Mouse (Mus musculus): ENCODE measurements around the gene Ube2b.

Gene Ube2b

DNA sequence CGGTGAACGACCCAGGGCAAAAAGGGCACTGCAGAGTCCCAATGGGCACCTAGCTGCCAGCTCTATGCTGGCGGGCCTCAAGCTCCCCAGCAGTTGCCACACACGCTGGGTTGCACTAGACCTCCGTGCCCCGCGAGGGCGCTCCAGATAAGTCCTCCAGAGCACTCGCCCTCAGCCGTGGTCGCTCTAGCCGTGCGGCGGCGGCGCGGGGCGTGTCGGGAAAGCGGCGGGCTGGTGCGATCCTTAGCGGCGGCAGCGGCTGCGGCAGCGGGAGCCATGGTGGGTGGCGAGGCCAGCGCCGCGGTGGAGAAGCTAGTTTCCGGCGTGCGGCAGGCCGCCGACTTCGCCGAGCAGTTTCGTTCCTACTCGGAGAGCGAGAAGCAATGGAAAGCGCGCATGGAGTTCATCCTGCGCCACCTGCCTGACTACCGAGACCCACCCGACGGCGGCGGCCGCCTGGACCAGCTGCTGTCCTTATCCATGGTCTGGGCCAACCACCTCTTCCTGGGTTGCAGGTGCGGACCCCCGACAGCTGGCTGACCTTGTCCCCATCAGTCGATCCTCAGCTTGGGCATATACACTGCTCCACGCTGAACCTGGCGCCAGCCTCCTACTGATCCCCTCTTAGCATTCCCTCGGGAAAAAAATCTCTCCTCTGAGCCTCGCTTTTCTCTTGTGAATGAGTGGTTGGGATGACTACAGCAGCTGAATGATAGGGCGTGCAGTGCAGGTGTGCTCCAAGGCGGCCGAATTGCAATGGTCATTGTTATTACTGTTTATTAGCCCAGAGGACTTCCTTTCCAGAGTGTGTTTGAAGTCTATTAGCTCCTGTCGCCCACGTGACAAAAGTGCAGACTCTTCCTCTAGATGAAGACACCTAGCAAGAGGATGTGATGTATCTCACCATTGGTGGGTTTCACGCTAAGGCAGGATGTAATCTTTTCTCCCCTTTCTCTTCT, 32.8 kb downstream of the Ube2b start, which contains the start of gene Cdkn2aipnl:
Gene Cdkn2aipnl (plus strand): TSS at position 219 of the 959 bp plus-strand sequence.
- DNase-seq (ENCODE audit: low read depth, low spot score) = peak; percentile 95

GRCm38 (mm10) chr11:51966651-51967050, 33.9 kb downstream of the Ube2b start:
- no peak for DNase-seq (ENCODE audit: low read depth, low spot score)

DNA sequence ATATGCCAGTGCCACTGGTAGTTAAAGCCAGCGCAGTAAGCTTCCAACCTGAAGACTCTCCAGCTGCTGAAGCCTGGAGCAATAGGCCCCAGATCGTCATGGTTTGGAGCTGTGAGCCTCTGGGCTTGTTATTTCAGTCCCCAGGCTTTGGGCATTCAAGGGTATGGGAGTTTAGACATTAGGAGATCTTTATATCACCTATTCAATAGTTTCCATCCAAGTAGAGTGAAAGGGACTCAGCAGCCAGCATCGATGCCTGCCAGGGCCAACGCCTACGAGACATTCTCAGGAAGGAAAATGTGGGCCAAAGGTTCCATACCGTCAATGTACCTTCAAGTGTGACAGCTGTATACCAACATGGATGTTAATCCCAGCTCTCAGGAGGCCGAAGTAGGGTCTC, 38.3 kb downstream of the Ube2b start:
- DNase-seq (ENCODE audit: low read depth, low spot score) = no peak

DNA sequence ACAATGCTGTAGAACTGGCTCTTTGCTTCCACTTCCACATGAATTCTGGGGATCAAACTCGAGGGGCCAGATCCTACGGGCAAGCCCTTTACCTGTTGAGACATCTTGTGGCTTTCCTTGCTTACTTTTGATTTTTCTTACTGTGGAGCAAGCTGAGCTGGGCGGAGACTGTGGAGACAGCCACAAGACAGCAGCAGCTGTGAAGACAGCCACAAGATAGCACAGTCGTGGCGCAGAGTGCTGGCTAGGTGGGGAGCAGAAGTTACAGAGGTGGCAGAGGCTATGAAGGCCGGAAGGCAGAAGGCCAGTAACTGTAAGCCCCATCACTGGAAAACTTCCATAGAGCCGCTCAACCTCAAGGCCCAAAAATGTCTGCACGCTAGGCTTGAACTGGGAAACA, 38.8 kb downstream of the Ube2b start:
- no peak for DNase-seq (ENCODE audit: low read depth, low spot score)

DNA sequence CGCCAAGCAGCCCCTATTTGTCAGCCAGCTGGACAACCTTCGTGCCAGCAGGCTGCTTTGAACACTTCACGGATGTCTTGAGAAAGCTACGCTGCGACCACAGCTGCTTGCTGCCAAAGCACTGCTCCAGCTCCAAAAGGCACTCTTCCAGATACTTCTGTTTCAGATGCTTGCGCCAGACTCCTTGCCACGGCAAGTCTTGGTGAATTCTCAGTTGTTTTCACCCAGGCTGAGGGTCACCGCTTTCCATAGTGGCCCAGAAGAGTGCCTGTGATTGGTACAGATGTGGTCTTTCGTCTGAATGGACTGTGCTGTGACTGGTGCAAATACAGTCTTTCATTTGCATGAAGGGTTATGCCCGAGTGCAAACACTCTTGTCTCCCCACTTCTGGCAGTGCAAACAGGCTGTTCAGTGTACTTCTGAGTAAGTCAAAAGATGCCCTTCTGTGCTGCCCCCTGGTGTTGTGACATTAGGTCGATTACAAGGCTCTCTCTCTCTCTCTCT, 39.5 kb downstream of the Ube2b start:
- DNase-seq (ENCODE audit: low read depth, low spot score) = peak; percentile 62

DNA sequence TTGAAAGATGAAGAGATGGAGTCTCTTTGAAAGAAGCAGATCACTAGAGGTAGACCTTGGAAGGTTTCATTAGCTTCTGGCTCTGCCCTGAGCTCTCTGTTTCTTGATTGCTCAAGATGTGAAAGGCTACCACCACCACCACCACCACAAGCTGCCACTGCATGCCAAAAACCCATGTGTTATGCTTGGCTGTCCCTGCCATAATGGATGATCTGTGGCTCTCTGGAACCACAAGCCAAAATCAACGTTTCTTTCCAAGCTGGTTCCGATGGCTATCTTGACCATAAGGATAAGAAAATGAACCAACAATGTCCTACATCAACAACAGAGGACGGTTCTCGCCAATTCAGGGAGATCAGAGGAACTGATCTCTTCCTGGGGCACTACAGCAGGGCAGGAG, 40.5 kb downstream of the Ube2b start:
- no peak for DNase-seq (ENCODE audit: low read depth, low spot score)

GRCm38 (mm10) chr11:51959511-51959910, 41.1 kb downstream of the Ube2b start:
- no peak for DNase-seq (ENCODE audit: low read depth, low spot score)

DNA sequence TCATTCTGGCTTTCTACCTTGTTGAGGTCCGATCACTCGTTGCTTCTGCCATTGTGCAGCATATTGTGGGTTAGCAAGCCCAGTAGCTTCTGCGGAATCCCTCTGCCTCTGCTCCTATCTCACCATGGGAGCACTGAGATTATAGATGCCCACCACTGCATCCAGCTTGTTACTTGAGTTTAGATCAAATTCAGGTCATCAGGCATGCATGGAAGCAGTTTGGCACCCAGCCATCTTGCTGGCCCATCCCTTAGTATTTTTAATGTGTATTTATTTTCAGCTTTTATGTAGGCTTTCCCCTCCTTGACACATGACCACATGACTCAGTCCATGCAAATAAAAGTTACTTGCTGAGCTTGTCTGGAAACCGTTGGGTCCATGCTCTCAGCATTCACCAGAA, 42.8 kb downstream of the Ube2b start:
- no peak for DNase-seq (ENCODE audit: low read depth, low spot score)

DNA sequence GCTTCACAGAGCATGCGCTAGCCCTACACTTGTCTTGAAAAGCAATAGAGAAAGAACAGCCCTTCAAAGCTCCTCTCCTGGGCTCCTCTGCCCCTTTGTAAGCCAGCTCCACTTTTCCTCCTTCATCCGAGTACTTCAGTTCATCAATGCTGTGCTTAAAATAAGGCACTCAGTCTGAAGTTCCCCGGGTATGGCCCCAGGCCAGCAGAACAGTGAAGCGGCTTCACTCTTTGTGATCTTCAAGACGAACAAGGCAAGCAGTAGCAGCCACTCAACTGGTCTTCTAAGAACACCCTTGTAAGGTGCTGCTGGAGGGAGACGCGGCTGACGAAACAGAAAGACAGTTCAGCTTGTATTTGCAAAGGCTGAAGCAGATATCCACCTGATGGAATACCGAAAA, 44.5 kb downstream of the Ube2b start:
- no peak for DNase-seq (ENCODE audit: low read depth, low spot score)

DNA sequence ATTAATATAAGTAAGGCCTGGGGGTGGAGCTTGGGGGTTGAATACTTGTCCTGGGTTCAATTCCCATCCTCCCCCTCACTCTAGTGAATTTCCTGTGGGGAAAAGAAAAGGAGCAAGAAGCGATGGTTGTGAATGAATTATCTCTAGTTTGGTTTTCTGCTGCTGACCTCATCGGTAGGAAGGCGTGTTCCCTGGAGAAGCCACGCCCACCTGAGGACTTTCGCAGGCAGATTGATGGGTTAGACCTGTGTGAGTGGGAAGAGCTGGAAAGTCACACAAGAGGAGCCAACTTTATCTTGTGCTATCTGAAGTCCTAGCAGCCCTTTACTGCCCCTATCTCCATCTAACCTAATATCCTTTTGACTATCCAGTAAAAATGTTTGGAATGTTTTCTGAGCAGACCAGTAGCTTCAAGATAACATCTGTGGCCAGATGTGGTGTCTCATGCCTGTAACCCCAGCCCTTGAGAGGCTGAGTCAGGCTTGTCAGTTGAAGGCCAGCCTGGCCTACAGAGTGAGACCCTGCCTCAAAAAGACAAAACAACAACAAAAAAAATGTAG, 48.6 kb downstream of the Ube2b start:
- DNase-seq (ENCODE audit: low read depth, low spot score) = no peak

DNA sequence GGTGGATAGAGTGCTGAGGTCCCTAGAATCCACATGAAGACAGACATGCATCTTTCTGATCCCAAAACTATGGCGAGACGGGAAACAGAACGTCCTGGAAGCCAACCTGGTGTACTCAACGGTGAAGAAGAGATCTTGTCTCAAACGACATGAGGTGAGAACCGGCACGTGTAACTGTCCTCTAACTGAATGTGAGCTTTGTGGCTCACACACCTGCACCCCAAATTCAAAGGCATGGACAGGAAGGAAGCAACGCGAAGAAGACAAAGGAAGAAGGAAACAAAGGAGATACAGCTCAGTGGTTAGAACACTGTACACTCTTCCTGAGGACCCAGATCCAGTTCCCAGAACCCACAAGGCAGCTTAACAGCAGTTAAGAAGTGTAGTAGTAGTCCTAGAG, 50.6 kb downstream of the Ube2b start:
- DNase-seq (ENCODE audit: low read depth, low spot score) = no peak

DNA sequence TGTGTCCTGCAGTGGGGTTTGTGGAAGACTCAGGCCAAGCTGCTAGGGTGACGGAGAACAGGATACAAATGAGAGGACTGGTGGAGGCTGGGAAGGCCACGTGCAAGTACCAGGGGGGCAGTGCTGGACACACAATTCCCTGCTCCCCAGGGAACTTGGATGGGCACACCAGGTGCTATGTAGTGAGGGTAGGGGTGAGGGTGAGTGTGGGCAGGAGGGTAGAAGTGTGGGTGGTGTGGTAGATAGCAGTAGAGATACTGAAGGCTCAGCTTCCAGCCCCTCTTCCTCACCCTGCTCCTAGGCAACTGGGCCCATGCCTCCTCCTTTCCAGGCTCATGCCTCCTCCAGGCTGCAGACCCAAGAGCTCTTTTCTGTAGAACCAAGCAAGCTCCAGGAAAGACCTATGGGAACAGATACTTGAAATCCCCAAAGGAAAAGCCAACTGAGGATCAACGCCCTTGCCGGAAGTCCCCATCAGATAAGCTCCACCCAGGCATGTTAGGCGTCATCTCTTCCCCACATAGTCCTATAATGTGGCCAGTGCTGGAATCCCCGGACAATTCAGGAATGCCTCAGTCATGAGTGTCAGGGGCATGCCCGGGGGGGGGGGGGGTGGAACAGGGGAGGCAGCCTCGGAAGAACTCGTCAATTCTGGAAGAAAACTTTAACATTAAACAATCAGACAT, 51.3 kb downstream of the Ube2b start:
- DNase-seq (ENCODE audit: low read depth, low spot score) = no peak

- no peak for DNase-seq (ENCODE audit: low read depth, low spot score)
These were observed 54.4 kb downstream of the Ube2b start for GRCm38 (mm10) chr11:51946144-51946543.

GRCm38 (mm10) chr11:51945548-51945947, 55.0 kb downstream of the Ube2b start:
- no peak for DNase-seq (ENCODE audit: low read depth, low spot score)

DNA sequence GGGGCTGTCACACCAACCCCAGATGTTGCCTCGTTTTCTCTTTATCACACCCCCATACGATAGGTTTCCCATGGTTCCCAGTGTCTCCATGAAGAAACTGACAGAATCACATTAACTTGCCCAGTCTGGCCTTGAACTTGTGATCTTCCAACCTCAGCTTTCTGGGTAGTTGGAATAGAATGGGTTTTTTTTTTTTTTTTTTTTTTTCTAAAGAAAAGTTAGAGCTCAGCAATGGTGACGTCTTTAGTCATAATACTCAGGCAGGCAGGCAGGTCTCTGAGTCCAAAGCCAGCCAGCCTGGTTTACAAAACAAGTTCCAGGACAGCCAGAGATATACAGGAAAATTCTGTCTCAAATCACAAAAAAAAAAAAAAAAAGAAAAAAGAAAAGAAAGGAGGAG, 56.3 kb downstream of the Ube2b start:
- no peak for DNase-seq (ENCODE audit: low read depth, low spot score)

- no peak for DNase-seq (ENCODE audit: low read depth, low spot score)
These were observed 57.1 kb downstream of the Ube2b start for GRCm38 (mm10) chr11:51943500-51943841.

- DNase-seq (ENCODE audit: low read depth, low spot score) = no peak
These were observed 57.7 kb downstream of the Ube2b start for GRCm38 (mm10) chr11:51942602-51943499.

DNA sequence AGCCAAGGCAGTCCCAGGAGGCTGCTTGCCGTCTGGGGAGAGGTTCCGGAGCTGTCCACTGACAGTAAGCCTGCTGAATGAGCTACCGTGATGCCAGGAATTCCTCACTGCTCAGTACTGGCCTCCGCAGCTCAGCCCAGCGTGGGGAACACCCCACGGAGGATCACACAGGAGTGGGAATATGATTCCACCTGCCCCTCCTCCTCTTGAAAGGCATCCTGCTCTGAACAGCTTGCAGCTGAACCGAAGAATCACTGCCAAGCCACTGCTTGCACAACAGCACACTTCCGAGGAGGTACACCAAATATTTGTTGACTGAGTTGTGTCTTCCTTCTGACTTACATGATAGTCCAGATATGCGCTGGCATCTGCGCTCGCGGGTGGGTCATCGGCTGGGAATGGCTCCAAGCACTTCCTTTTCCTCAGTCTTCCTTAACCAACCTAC, 60.0 kb downstream of the Ube2b start:
- no peak for DNase-seq (ENCODE audit: low read depth, low spot score)

DNA sequence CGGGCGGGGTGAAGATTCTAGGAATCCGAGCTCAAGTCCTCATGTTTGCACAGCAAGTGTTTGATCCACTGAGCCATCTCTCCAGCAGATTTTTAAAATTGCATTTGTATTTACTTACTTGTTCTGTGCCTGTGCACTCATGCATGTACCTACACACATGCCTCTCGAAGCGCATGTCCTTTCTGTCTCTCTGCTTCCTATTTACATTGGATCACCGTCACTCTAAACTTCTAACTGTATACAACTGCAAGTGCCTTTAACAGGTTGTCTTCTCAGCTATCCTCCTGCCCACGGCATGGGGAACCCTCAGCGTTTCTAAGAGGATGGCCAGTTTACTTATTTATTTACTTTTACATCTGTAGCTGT, 61.0 kb downstream of the Ube2b start:
- peak; percentile 55 for DNase-seq (ENCODE audit: low read depth, low spot score)

DNA sequence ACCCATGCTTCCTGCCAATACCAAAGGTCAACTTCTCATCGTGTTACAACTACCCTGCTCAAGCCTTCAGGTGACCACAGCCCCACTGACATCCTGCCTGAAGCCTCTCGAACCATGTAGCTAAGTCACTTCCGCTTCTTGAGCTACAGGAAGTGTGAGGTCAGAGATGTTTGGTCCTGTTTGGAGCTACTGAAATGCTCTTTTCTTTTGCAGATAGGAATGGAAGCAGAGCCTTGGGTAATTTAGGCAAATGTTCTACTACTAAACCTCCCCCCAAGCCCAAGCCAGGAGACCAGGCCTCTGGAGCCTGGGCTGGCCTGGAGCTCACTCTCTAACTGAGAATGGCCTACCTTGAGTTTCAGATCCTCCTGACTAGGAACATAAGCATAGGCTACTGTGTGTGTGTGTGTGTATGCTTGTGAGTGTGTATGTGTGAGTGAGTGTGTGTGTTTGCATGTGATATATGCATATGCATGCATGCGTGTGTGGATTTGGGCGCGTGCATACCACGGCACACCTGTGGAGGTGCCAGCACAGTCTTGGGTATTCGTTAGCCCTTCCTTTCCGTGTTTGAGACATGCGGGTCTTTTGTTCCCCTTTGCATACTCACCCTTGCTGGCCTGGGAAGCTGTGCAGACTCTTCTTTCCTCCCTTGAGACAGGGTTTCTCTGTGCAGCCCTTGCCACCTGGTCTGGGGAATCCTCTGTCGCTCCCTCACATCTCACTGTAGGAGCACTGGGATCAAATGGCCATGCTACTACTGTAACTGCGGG, 61.6 kb downstream of the Ube2b start:
- DNase-seq (ENCODE audit: low read depth, low spot score) = peak; percentile 88

GRCm38 (mm10) chr11:51937361-51937781, 63.2 kb downstream of the Ube2b start:
- DNase-seq (ENCODE audit: low read depth, low spot score) = peak; percentile 89

Data from A20 (cell line).